Mouse (Mus musculus) brown adipose tissue, adult 24 weeks (tissue): ENCODE results near the gene Hnrnpa3. TPM values are rescaled to one million over a fixed set of nuclear protein-coding genes. Genes with fewer than 3 reads are reported as not detected.

Experiments
- polyA plus RNA-seq: library from polyadenylated mRNA; stranded (reverse); fragments of >200 nt; gene quantifications from 2 replicates; pipeline ENCODE4 v1.2.4, GENCODE M21; 2012; ENCODE audit not compliant: missing spikeins, insufficient read depth, insufficient read length

Hnrnpa3 gene
- polyA plus RNA-seq, 1 experiment: 58.7 TPM

Other genes starting within 250 kb of the Hnrnpa3 start
- gene Nfe2l2, start 45.4 kb downstream of the Hnrnpa3 start, polyA plus RNA-seq: 50.2 and 50.6 TPM in 2 replicates
- 14.5 and 17.6 TPM in 2 replicates for gene Agps, start 172.9 kb downstream of the Hnrnpa3 start, polyA plus RNA-seq